Mouse (Mus musculus) hindbrain, embryonic 10.5 days (tissue): ENCODE measurements around the gene Spag9. TPM values are rescaled to one million over a fixed set of nuclear protein-coding genes. Genes with fewer than 3 reads are reported as not detected.

ENCODE experiments used
- DNase-seq: peaks from one replicate; pipeline ENCODE4 v3.0.0-alpha.2; 2017; ENCODE audit warnings: low spot score
- H3K27ac ChIP-seq: fragments of 300-500 bp; sonication (generic); 2 replicates; pipeline ENCODE4 v1.5.1; 2016; ENCODE audit warnings: mild to moderate bottlenecking, moderate library complexity
- H3K27me3 ChIP-seq: fragments of 300-500 bp; sonication (generic); 2 replicates; pipeline ENCODE4 v1.6.1; 2016; ENCODE audit warnings: mild to moderate bottlenecking; ENCODE audit not compliant: poor library complexity, insufficient read depth, severe bottlenecking
- H3K36me3 ChIP-seq: fragments of 300-500 bp; sonication (generic); 2 replicates; pipeline ENCODE4 v1.6.1; 2016; ENCODE audit warnings: mild to moderate bottlenecking, moderate library complexity
- H3K4me1 ChIP-seq: fragments of 300-500 bp; sonication (generic); replicated peaks from 2 replicates; pipeline ENCODE4 v1.6.1; 2016; ENCODE audit warnings: mild to moderate bottlenecking
- H3K4me3 ChIP-seq: fragments of 300-500 bp; sonication (generic); 2 replicates; pipeline ENCODE4 v1.5.1; 2016; ENCODE audit warnings: mild to moderate bottlenecking, moderate library complexity
- H3K9me3 ChIP-seq: fragments of 300-500 bp; sonication (generic); 2 replicates; pipeline ENCODE4 v1.6.1; 2016; ENCODE audit warnings: mild to moderate bottlenecking, moderate library complexity
- WGBS: fragments of 180-500 bp; shearing (Covaris S2); methylation state at CpG from one replicate; pipeline ENCODE4 v1.1.7; 2016; 5-methylcytosine and 5-hydroxymethylcytosine counted together
- polyA plus RNA-seq: library from polyadenylated mRNA; unstranded; fragments of >200 nt; fragmentation: Nextera tagmentation; extraction: Ambion mirVana; gene quantifications from 2 replicates; pipeline ENCODE4 v1.2.1, GENCODE M21; 2016

Gene Spag9
- polyA plus RNA-seq, 1 experiment from 2014 or later = 70.1 TPM

DNA sequence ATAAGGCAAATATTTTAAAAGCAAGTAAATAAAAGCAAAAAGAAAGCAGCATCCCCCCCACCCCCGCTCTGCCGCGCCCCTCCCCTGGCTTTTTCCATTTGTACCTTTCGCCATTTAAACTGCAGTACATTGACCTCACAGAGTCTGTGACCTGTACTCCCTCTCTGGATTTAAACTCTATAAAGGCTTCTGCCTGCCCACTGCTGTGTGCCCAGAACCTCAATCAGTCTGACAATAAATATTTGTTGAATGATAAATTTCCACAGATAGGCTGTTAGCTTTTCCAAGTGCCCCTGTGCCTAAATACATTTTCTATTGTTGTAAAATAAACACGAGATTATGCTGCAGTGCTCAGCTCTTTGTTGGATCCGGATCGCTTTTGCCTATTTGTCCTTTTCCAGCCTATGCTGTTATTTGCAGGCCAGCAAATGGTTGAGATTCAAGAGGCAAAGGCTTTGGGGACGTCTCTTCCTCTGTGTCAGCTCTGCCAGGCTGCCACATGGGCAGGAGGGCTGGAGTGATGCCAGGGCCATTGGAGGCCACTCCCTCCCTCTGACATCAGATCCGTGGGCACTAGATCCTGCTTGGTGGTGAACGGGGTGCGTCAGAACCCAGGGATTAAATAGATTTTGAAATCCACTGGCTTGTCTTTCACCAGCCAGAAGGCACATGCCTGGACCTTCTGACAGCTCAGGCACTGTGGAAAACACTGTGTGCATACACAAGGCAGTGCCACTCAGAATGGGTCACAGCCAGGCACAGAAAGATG is 149.1 kb downstream of the Spag9 start:
- Histone ChIP-seq H3K36me3 (no peaks in the 10 kb centered on the region), H3K4me1 (peaks cover 33% of the 10 kb centered on the region), H3K27me3 (peaks cover 19% of the 10 kb centered on the region), H3K27ac (peak overlapping the region; percentile 4; the same call in 1 of the 2 replicates), H3K9me3 (no peaks in the 10 kb centered on the region), H3K4me3 (no peak overlapping the region)
- DNase-seq = no peak
- WGBS = 84% methylated on average over 11 of the region's 11 CpGs

DNA sequence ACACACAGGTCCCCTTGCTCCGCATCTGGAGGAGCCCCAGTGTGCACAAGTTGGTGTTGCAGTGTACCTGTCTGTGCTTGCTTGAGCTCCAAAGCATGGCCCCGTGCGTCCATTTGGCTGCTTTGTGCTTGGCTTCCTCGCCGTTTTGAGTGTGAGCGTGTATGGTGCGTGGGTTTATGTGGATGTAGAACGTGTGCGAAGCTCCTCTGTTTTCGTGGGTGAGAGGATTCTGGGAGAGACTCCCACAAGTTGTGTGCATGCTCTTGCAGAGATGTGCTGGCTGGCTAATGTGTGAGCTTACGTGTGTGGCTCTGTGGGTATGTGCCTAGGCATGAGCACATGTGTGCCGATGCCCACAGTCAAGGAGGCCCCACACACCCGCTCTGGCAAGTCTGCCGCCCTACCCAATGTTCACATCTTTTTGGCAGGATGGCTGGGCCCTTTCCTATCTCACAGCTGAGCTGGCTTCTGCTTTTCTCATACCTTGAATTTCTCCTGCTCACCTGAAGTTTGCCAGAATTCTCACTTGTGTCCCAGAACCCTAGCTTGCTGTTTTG is 150.2 kb downstream of the Spag9 start:
- Histone ChIP-seq H3K27ac (no peak overlapping the region), H3K4me1 (peaks cover 40% of the 10 kb centered on the region), H3K9me3 (no peaks in the 10 kb centered on the region), H3K27me3 (peaks cover 31% of the 10 kb centered on the region), H3K36me3 (no peaks in the 10 kb centered on the region), H3K4me3 (no peak overlapping the region)
- WGBS = 91% methylated on average over 14 of the region's 14 CpGs
- no peak for DNase-seq

DNA sequence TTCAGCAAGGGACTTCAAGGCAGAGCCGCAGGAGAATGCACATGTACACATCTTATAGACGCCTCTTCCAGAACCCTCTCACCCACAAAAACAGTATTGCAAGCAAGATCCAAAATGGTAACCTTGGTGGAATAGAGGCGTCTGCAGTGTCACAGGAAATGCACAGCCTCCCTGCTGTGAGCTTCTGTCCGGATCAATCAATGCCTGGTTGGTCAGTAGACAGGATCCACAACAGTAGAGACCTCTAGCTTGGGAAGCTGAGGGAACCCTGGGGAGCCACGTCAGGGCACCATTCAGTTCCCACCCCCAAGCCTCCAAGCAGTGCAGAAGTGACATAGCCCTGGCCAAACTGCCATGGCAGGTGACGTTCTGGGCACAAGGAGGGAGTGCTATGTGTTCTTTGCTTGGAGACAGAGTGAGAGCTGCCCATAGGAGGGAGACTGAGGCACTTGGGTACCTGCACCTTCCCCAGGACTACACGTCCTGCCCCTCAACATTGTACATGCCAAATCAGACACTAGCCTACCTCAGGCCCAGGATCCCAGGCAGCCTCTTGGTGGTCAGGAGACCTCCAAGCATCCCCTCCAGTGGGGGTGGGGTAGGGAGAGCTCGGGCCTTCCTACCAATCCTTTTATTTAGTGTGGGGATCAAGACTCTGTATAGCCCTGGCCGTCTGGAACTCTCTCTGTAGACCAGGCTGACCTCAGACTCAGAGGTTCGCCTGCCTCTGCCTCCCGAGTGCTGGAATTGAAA is 151.0 kb downstream of the Spag9 start:
- Histone ChIP-seq H3K27ac (0 out of 2 replicates have a peak overlapping the region, but pooled peaks have one; percentile 53), H3K36me3 (no peaks in the 10 kb centered on the region), H3K9me3 (no peaks in the 10 kb centered on the region), H3K4me1 (peaks cover 39% of the 10 kb centered on the region), H3K4me3 (no peak overlapping the region), H3K27me3 (peaks cover 39% of the 10 kb centered on the region)
- no peak for DNase-seq
- WGBS = 65% methylated on average over 11 of the region's 11 CpGs

DNA sequence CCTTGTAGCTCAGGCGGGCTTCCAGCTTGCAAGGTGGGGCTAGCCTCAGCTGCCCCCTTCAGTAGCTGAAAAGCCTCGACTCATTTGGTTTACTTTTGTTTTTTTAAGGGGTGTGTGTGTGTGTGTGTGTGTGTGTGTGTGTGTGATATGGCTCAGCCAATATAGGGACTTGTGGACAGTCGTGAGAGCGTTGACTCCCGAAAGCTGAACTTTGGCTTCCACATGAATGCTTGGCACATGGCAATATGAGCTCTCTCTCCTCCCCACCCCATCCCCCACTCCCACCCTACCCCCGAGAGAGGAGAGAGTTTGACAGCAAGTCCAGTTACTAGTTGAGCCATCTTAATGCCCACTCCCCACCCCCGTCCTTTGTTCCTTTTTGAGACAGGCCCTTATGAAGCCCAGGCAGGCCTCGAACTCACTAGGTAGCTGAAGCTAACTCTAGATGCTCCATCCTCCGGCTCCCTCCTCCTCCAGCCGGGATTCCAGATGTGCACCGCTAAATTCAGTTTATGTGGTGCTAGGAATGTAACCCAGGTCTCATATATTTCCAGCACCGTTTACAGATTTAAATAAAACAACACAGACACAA is 152.3 kb downstream of the Spag9 start:
- 42% methylated on average over 12 of the region's 12 CpGs for WGBS
- Histone ChIP-seq H3K9me3 (no peaks in the 10 kb centered on the region), H3K27ac (0 out of 2 replicates have a peak overlapping the region, but pooled peaks have one; percentile 12), H3K36me3 (no peaks in the 10 kb centered on the region), H3K4me3 (no peak overlapping the region), H3K4me1 (peaks cover 39% of the 10 kb centered on the region), H3K27me3 (peaks cover 40% of the 10 kb centered on the region)
- no peak for DNase-seq

- Histone ChIP-seq H3K4me3 (peak overlapping the region; percentile 62), H3K36me3 (no peaks in the 10 kb centered on the region), H3K27me3 (peaks cover 40% of the 10 kb centered on the region), H3K4me1 (peaks cover 39% of the 10 kb centered on the region), H3K9me3 (no peaks in the 10 kb centered on the region), H3K27ac (peak overlapping the region; percentile 91)
- peak; percentile 64 for DNase-seq
- under 1% methylated on average over 46 of the region's 46 CpGs for WGBS
These were observed 153.1 kb downstream of the Spag9 start for GRCm38 (mm10) chr11:94148931-94149491.

DNA sequence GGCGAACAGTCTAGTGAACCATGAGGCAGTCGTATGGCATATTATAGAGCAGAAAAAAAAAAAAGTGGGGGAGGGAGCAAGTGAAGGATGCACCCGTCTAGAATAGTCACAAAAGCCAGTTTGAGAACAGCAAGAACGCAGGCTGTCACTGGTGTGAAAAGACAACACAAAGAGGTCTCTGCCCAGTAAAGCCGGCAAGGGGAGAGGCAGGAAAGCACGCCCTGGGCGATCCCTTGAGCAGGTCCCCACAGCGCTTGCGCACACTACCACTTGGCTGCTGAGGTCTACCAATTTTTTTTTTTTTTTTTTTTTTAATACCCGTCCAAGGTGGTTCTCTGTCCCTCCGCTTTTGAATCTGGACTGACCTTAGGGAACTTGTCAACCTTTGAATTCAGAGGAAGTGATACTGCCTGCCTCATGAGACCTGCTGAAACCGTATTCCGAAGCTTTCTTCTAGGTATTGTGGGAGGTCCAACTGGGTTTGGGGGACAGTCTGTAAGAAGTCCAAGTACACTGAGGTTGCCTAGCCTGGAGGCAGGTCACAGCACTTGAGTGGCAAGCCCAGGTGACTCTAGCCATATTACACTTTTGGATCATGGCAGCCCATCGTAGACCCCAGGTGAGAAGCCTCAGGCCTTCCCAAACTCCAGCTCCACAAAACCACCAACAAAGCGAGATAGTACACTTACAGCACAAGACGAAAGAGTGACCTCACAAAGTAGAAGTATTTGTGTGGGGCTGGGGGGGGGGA is 153.8 kb downstream of the Spag9 start:
- 22% methylated on average over 16 of the region's 16 CpGs for WGBS
- DNase-seq = no peak
- H3K9me3 ChIP-seq = no peaks in the 10 kb centered on the region
- peaks cover 40% of the 10 kb centered on the region for H3K27me3 ChIP-seq
- no peaks in the 10 kb centered on the region for H3K36me3 ChIP-seq
- H3K27ac ChIP-seq = peak overlapping the region; percentile 91
- H3K4me3 ChIP-seq = peak overlapping the region; percentile 62
- peaks cover 39% of the 10 kb centered on the region for H3K4me1 ChIP-seq

DNA sequence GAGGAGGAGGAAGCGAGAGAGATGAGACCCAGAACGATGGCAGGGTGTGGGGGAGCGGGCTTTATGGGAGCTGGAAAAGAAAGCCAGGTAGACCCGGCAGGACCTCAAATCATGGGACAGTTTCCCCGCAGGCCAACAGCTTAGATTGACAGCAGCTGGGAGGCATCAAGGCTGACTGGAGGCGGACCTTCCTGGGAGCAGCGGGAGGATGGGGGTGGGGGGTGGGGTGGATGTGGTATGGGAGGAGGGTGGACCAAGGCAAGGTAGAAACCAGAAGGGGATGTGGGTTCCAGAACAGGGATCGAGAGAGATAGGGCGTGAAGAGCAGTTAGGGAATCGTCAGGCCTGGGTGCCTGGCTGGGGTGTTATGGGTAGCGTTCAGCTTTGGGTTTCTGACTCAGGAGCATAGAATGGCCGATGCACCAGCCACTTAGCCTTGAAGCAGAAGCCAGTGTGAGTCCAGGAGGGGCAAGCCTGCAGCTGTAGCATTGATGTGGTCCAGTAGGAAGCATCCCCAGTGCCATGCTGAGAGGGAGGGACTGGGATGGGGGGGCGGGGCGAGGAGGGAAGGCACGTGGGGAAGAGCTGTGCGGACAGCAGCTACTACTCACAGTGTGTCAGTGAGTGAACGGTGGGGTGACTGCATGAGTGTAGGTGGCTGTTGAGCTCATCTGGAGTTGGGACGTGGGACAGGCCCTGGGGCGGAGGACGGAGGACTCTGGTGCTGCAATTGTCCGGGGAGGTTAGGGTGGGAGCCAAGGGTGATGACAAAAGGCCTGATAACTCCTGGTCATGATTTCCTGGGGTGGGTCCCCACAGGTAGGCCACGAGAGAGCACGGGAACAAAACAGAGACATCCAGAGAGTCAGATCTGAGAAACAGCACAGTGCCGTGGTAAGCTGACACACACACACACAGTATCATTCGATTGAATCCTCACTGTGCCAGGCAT is 154.9 kb downstream of the Spag9 start:
- H3K36me3 ChIP-seq = no peaks in the 10 kb centered on the region
- WGBS = 29% methylated on average over 25 of the region's 25 CpGs

DNA sequence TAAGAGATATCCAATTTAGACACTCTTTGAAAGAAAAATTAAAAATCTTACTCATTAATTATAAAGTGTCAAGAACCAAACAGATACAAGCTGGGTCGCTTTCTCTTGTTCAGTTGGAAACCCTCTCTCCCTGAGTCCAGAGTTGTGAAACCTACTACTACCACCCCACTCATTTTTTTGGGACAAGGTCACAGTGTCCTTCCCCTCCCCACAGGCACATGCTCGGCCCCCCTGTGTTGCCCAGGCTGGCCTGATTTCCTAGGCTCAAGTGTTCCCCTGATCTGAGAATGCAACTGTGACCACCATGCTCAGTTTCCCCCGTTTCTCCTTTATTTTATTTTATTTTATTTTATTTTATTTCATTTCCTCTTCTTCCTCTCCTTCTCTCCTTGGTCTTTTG is 158.3 kb downstream of the Spag9 start:
- H3K36me3 ChIP-seq = no peaks in the 10 kb centered on the region
- no peak for DNase-seq
- 88% methylated on average over 3 of the region's 3 CpGs for WGBS

More for the DNA sequence above, 154.9 kb downstream of the Spag9 start:
- peak overlapping the region; percentile 91 for H3K27ac ChIP-seq
- H3K4me1 ChIP-seq = peaks cover 39% of the 10 kb centered on the region
- H3K4me3 ChIP-seq = peak overlapping the region; percentile 11; the same call in 1 of the 2 replicates
- peaks cover 40% of the 10 kb centered on the region for H3K27me3 ChIP-seq
- no peaks in the 10 kb centered on the region for H3K9me3 ChIP-seq
- peak; percentile 31 for DNase-seq

DNA sequence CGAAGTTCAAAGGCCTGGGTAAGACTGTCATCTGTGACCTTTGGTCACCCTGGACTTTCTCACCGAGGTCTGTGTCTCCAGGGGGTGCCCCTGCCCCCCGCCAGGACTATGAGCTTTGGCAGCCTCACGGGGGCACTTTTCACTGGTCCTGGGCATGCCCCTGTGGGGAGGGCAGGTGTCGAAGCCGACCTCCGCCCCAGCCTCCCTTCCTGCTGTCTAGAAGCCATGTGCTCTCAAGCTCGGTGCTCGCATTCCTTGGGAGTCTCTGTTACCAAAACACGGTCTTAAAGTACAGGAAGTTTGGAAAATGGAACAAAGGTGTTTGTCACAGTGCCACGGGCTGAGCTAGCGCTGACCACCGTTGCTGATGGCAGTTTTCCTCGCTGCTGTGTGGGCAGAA is 162.6 kb downstream of the Spag9 start:
- no peaks in the 10 kb centered on the region for H3K9me3 ChIP-seq
- peaks cover 50% of the 10 kb centered on the region for H3K4me1 ChIP-seq
- no peaks in the 10 kb centered on the region for H3K27me3 ChIP-seq
- 34% methylated on average over 14 of the region's 14 CpGs for WGBS
- DNase-seq = peak; percentile 36
- no peak overlapping the region for H3K4me3 ChIP-seq
- H3K27ac ChIP-seq = peak overlapping the region; percentile 92
- no peaks in the 10 kb centered on the region for H3K36me3 ChIP-seq

More for the DNA sequence above, 158.3 kb downstream of the Spag9 start:
- Histone ChIP-seq H3K4me1 (peaks cover 33% of the 10 kb centered on the region), H3K4me3 (no peak overlapping the region), H3K27me3 (peaks cover 24% of the 10 kb centered on the region), H3K9me3 (no peaks in the 10 kb centered on the region), H3K27ac (no peak overlapping the region)

- Histone ChIP-seq H3K36me3 (no peaks in the 10 kb centered on the region), H3K27ac (peak overlapping the region; percentile 92), H3K4me1 (peaks cover 57% of the 10 kb centered on the region), H3K9me3 (no peaks in the 10 kb centered on the region), H3K27me3 (no peaks in the 10 kb centered on the region), H3K4me3 (peak overlapping the region; percentile 43; the same call in 1 of the 2 replicates)
- DNase-seq = peak; percentile 48
- 29% methylated on average over 14 of the region's 14 CpGs for WGBS
These were observed 163.4 kb downstream of the Spag9 start for GRCm38 (mm10) chr11:94159066-94159880.
